Mouse (Mus musculus) small intestine, adult 2 months (tissue): ENCODE data around the gene C130026I21Rik.
"Not testable (repeated sequence)": the region's sequence is repeated elsewhere in the genome, so short reads cannot be mapped to it uniquely, and the experiment has no call there.

ENCODE experiments used
- CTCF ChIP-seq: fragments of 200-500 bp; IDR thresholded peaks from 2 replicates; pipeline ENCODE4 v1.5.1; 2012; ENCODE audit warnings: low read depth, mild to moderate bottlenecking, control low read depth, inconsistent platforms, low read length, moderate library complexity, mixed read lengths; ENCODE audit not compliant: insufficient replicate concordance, insufficient read length; ENCODE audit errors: extremely low read depth
- POLR2A ChIP-seq: fragments of 200-500 bp; IDR thresholded peaks from 2 replicates; pipeline ENCODE4 v1.6.1; 2012; ENCODE audit warnings: low read depth, mild to moderate bottlenecking, control low read depth, inconsistent platforms, low read length, moderate library complexity

- not testable (repeated sequence) for TF ChIP-seq CTCF, POLR2A
These were observed 274.1 kb downstream of the C130026I21Rik start for GRCm38 (mm10) chr1:84996305-84996704.
